Comparison of ENCODE assay signal across 8 mouse cellular contexts in the genomic region with DNA sequence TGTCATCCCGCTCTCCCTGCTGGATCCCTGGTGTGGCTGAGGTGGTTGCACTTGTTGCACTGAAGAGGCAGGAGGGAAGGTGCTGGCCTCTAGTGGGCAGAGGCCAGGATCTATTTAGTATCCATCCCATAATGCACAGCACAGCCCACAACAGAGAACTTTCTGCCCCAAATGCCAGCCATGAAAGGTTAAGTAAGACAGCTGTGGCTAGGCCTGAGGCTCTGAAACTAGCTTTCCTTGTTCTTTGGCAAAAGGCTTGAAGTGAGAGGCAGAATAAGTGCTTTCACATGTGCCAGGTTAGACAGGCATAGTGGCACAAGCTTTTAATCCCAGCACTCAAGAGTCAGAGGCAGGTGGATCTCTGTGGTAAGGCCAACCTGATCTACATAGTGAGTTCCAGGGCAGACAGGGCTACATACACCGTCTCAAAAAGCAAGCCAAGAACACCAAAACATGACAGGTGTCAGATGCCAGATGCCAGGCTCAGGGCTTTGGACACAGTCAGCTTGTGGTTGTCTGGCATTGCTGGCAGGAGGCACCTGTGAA.
A peak's percentile ranks its signal among the peaks of the same experiment; 100 is the strongest.
DNase-seq lines count a peak whose midpoint lies in the region; TF ChIP-seq lines count a peak whose summit lies in the region.
"Had no signal": no experiment of that assay in that cellular context is flagged by ENCODE, and none has a peak within 500 bp of the region (broad histone marks: within the 10 kb centered on the region; RNA-seq: fewer than 3 reads in every experiment).

No protein-coding gene starts in this region.

- H3K9me3 ChIP-seq in limb, embryonic 10.5 days (replicated peaks) = no peaks in the 10 kb centered on the region
- H3K9me3 ChIP-seq: embryonic facial prominence, embryonic 12.5 days had no signal

- no peak overlapping the region for H3K4me3 ChIP-seq in layer of hippocampus, adult 2 months
- H3K4me3 ChIP-seq in limb, embryonic 10.5 days = no peak overlapping the region
- H3K4me3 ChIP-seq: embryonic facial prominence, embryonic 12.5 days had no signal

- WGBS in limb, embryonic 10.5 days = 86% methylated on average over 2 of the region's 2 CpGs

- H3K36me3 ChIP-seq in limb, embryonic 10.5 days = no peaks in the 10 kb centered on the region
- H3K36me3 ChIP-seq: embryonic facial prominence, embryonic 12.5 days had no signal

- peaks cover 21% of the 10 kb centered on the region for H3K4me1 ChIP-seq in limb, embryonic 10.5 days

- peak; percentile 66 for TF ChIP-seq CTCF in layer of hippocampus, adult 2 months (conservative IDR thresholded peaks at IDR 0.05)

- no peak for DNase-seq in layer of hippocampus, adult 2 months (ENCODE audit: low spot score in 2 of 2)
- no peak for DNase-seq in layer of hippocampus, adult 18-20 months (ENCODE audit: low spot score in 2 of 2)
- peak; percentile 55 for DNase-seq in adrenal gland, postnatal 14 days
- DNase-seq in induced T-regulatory cell, adult 2 months (ENCODE audit: low read depth) = peak; percentile 45
- DNase-seq in spleen, postnatal 36 days (ENCODE audit: low spot score in 2 of 2) = peak; percentile 57 to 58
- DNase-seq in limb, embryonic 10.5 days (ENCODE audit: low spot score) = no peak
- no peak for DNase-seq in layer of hippocampus, adult 11-12 months (ENCODE audit: low spot score)

- H3K27me3 ChIP-seq in limb, embryonic 10.5 days (ENCODE audit: low read depth, poor library complexity, severe bottlenecking) = peaks cover 11% of the 10 kb centered on the region; the same call in 1 of the 2 replicates
- H3K27me3 ChIP-seq: embryonic facial prominence, embryonic 12.5 days had no signal

- H3K27ac ChIP-seq in layer of hippocampus, adult 2 months = no peak overlapping the region
- H3K27ac ChIP-seq in limb, embryonic 10.5 days = no peak overlapping the region
- H3K27ac ChIP-seq: embryonic facial prominence, embryonic 12.5 days had no signal

Comparison
In these comparisons a context has a peak if more than half of its experiments do, and no peak if none do; other contexts are left out.
1. DNase-seq: peak in adrenal gland, postnatal 14 days (single experiment), induced T-regulatory cell, adult 2 months (single experiment) and spleen, postnatal 36 days (2 of 2); none in layer of hippocampus, adult 2 months (0 of 2), layer of hippocampus, adult 18-20 months (0 of 2), limb, embryonic 10.5 days (single experiment) and layer of hippocampus, adult 11-12 months (single experiment).